Mouse (Mus musculus) neural tube, embryonic 15.5 days (tissue): Measurements from ENCODE around the gene Egfem1. TPM values are rescaled to one million over a fixed set of nuclear protein-coding genes. Genes with fewer than 3 reads are reported as not detected.

Experiments
- ATAC-seq: fragments of 200-750 bp; cut with Nextera tagmentation; 2 replicates; pipeline ENCODE4 v1.8.0; 2017; ENCODE audit warnings: mild to moderate bottlenecking, moderate TSS enrichment, moderate library complexity; ENCODE audit not compliant: low FRiP score
- H3K27ac ChIP-seq: fragments of 300-500 bp; sonication (generic); replicated peaks from 2 replicates; pipeline ENCODE4 v1.5.1; 2015; ENCODE audit warnings: mild to moderate bottlenecking, inconsistent platforms
- H3K27me3 ChIP-seq: fragments of 300-500 bp; sonication (generic); replicated peaks from 2 replicates; pipeline ENCODE4 v1.6.1; 2015; ENCODE audit warnings: inconsistent platforms
- H3K36me3 ChIP-seq: fragments of 300-500 bp; sonication (generic); 2 replicates; pipeline ENCODE4 v1.6.1; 2015; ENCODE audit warnings: inconsistent platforms
- H3K4me1 ChIP-seq: fragments of 300-500 bp; sonication (generic); 2 replicates; pipeline ENCODE4 v1.6.1; 2015; ENCODE audit warnings: inconsistent platforms
- H3K4me2 ChIP-seq: fragments of 300-500 bp; sonication (generic); 2 replicates; pipeline ENCODE4 v1.6.1; 2015; ENCODE audit warnings: inconsistent platforms, mild to moderate bottlenecking, moderate library complexity
- H3K4me3 ChIP-seq: fragments of 300-500 bp; sonication (generic); replicated peaks from 2 replicates; pipeline ENCODE4 v1.5.1; 2015; ENCODE audit warnings: mild to moderate bottlenecking, inconsistent platforms
- H3K9ac ChIP-seq: fragments of 300-500 bp; sonication (generic); replicated peaks from 2 replicates; pipeline ENCODE4 v1.6.1; 2015; ENCODE audit warnings: mild to moderate bottlenecking, inconsistent platforms
- H3K9me3 ChIP-seq: fragments of 300-500 bp; sonication (generic); replicated peaks from 2 replicates; pipeline ENCODE4 v1.6.1; 2016; ENCODE audit warnings: inconsistent platforms
- WGBS: fragments of 180-500 bp; shearing (Covaris S2); methylation state at CpG from one replicate; pipeline ENCODE4 v1.1.7; 2015; ENCODE audit warnings: mixed read lengths; 5-methylcytosine and 5-hydroxymethylcytosine counted together
- polyA plus RNA-seq: library from polyadenylated mRNA; unstranded; fragments of >200 nt; fragmentation: Nextera tagmentation; extraction: Ambion mirVana; gene quantifications from 2 replicates; pipeline ENCODE4 v1.2.1, GENCODE M21; 2015

Egfem1 gene
- polyA plus RNA-seq, 1 experiment from 2014 or later = 5.1 TPM

- Histone ChIP-seq H3K4me2 (no peak overlapping the region), H3K9ac (no peak overlapping the region), H3K4me3 (no peak overlapping the region), H3K27me3 (no peaks in the 10 kb centered on the region), H3K4me1 (no peaks in the 10 kb centered on the region), H3K36me3 (no peaks in the 10 kb centered on the region), H3K9me3 (no peaks in the 10 kb centered on the region), H3K27ac (no peak overlapping the region)
- ATAC-seq = no peak
- 80% methylated on average over 8 of the region's 8 CpGs for WGBS
These were observed 118.8 kb downstream of the Egfem1 start for GRCm38 (mm10) chr3:29200601-29201000.

- 91% methylated on average over 6 of the region's 6 CpGs for WGBS
- Histone ChIP-seq H3K9me3 (no peaks in the 10 kb centered on the region), H3K4me3 (no peak overlapping the region), H3K36me3 (no peaks in the 10 kb centered on the region), H3K9ac (no peak overlapping the region), H3K4me2 (no peak overlapping the region), H3K27ac (no peak overlapping the region), H3K4me1 (no peaks in the 10 kb centered on the region), H3K27me3 (no peaks in the 10 kb centered on the region)
- no peak for ATAC-seq
These were observed 120.7 kb downstream of the Egfem1 start for GRCm38 (mm10) chr3:29202536-29202935.

- Histone ChIP-seq H3K9me3 (no peaks in the 10 kb centered on the region), H3K4me1 (no peaks in the 10 kb centered on the region), H3K27ac (no peak overlapping the region), H3K4me2 (no peak overlapping the region), H3K4me3 (no peak overlapping the region), H3K27me3 (no peaks in the 10 kb centered on the region), H3K9ac (no peak overlapping the region), H3K36me3 (no peaks in the 10 kb centered on the region)
- no peak for ATAC-seq
- WGBS = 94% methylated on average over 2 of the region's 2 CpGs
These were observed 140.6 kb downstream of the Egfem1 start for GRCm38 (mm10) chr3:29222414-29222813.

- H3K9ac ChIP-seq = no peak overlapping the region
- H3K27ac ChIP-seq = no peak overlapping the region
- no peak overlapping the region for H3K4me2 ChIP-seq
- WGBS = 64% methylated on average over 2 of the region's 2 CpGs
- no peak for ATAC-seq
- H3K36me3 ChIP-seq = no peaks in the 10 kb centered on the region
- H3K27me3 ChIP-seq = no peaks in the 10 kb centered on the region
- H3K4me3 ChIP-seq = no peak overlapping the region
- H3K9me3 ChIP-seq = no peaks in the 10 kb centered on the region
- no peaks in the 10 kb centered on the region for H3K4me1 ChIP-seq
These were observed 147.9 kb downstream of the Egfem1 start for GRCm38 (mm10) chr3:29229712-29230111.

GRCm38 (mm10) chr3:29235477-29235876, 153.7 kb downstream of the Egfem1 start:
- 21% methylated on average over 4 of the region's 4 CpGs for WGBS
- Histone ChIP-seq H3K4me3 (no peak overlapping the region), H3K4me2 (no peak overlapping the region), H3K9me3 (no peaks in the 10 kb centered on the region), H3K4me1 (no peaks in the 10 kb centered on the region), H3K9ac (no peak overlapping the region), H3K36me3 (no peaks in the 10 kb centered on the region), H3K27ac (no peak overlapping the region), H3K27me3 (no peaks in the 10 kb centered on the region)
- peak; percentile 75 for ATAC-seq

- WGBS = 53% methylated on average over 5 of the region's 5 CpGs
- Histone ChIP-seq H3K27me3 (no peaks in the 10 kb centered on the region), H3K27ac (no peak overlapping the region), H3K4me2 (no peak overlapping the region), H3K36me3 (no peaks in the 10 kb centered on the region), H3K4me1 (no peaks in the 10 kb centered on the region), H3K9me3 (no peaks in the 10 kb centered on the region), H3K9ac (no peak overlapping the region), H3K4me3 (no peak overlapping the region)
- ATAC-seq = peak; percentile 53
These were observed 154.7 kb downstream of the Egfem1 start for GRCm38 (mm10) chr3:29236517-29236916.

GRCm38 (mm10) chr3:29243600-29243999, 161.8 kb downstream of the Egfem1 start:
- H3K9ac ChIP-seq = no peak overlapping the region
- H3K4me1 ChIP-seq = no peaks in the 10 kb centered on the region
- H3K27ac ChIP-seq = no peak overlapping the region
- no peaks in the 10 kb centered on the region for H3K36me3 ChIP-seq
- no peak overlapping the region for H3K4me2 ChIP-seq
- H3K9me3 ChIP-seq = no peaks in the 10 kb centered on the region
- no peak overlapping the region for H3K4me3 ChIP-seq
- 35% methylated on average over 3 of the region's 3 CpGs for WGBS
- no peaks in the 10 kb centered on the region for H3K27me3 ChIP-seq
- ATAC-seq = no peak

- no peak for ATAC-seq
- H3K27me3 ChIP-seq = no peaks in the 10 kb centered on the region
- no peak overlapping the region for H3K4me2 ChIP-seq
- no peaks in the 10 kb centered on the region for H3K36me3 ChIP-seq
- H3K4me1 ChIP-seq = peaks cover 4% of the 10 kb centered on the region; the same call in 1 of the 2 replicates
- H3K9me3 ChIP-seq = no peaks in the 10 kb centered on the region
- H3K27ac ChIP-seq = no peak overlapping the region
- no peak overlapping the region for H3K9ac ChIP-seq
- H3K4me3 ChIP-seq = no peak overlapping the region
- 43% methylated on average over 4 of the region's 4 CpGs for WGBS
These were observed 209.8 kb downstream of the Egfem1 start for GRCm38 (mm10) chr3:29291633-29292032.

- Histone ChIP-seq H3K9me3 (no peaks in the 10 kb centered on the region), H3K4me2 (no peak overlapping the region), H3K9ac (no peak overlapping the region), H3K4me3 (no peak overlapping the region), H3K27me3 (no peaks in the 10 kb centered on the region), H3K4me1 (peaks cover 4% of the 10 kb centered on the region; the same call in 1 of the 2 replicates), H3K36me3 (no peaks in the 10 kb centered on the region), H3K27ac (no peak overlapping the region)
- 14% methylated on average over 3 of the region's 3 CpGs for WGBS
- ATAC-seq = no peak
These were observed 210.4 kb downstream of the Egfem1 start for GRCm38 (mm10) chr3:29292251-29292650.

- 16% methylated on average over 4 of the region's 4 CpGs for WGBS
- Histone ChIP-seq H3K4me3 (no peak overlapping the region), H3K4me2 (no peak overlapping the region), H3K27me3 (no peaks in the 10 kb centered on the region), H3K27ac (no peak overlapping the region), H3K9me3 (no peaks in the 10 kb centered on the region), H3K9ac (no peak overlapping the region), H3K4me1 (peaks cover 4% of the 10 kb centered on the region; the same call in 1 of the 2 replicates), H3K36me3 (no peaks in the 10 kb centered on the region)
- ATAC-seq = no peak
These were observed 211.4 kb downstream of the Egfem1 start for GRCm38 (mm10) chr3:29293230-29293629.

- 62% methylated on average over 3 of the region's 3 CpGs for WGBS
- Histone ChIP-seq H3K9ac (no peak overlapping the region), H3K36me3 (no peaks in the 10 kb centered on the region), H3K4me1 (no peaks in the 10 kb centered on the region), H3K4me3 (no peak overlapping the region), H3K4me2 (no peak overlapping the region), H3K27ac (no peak overlapping the region), H3K27me3 (no peaks in the 10 kb centered on the region), H3K9me3 (no peaks in the 10 kb centered on the region)
- ATAC-seq = no peak
These were observed 260.5 kb downstream of the Egfem1 start for GRCm38 (mm10) chr3:29342223-29342791.

GRCm38 (mm10) chr3:29345805-29346204, 264.0 kb downstream of the Egfem1 start:
- no peak; the same call in 1 of the 2 replicates for ATAC-seq
- H3K36me3 ChIP-seq = no peaks in the 10 kb centered on the region
- H3K9me3 ChIP-seq = no peaks in the 10 kb centered on the region
- no peak overlapping the region for H3K9ac ChIP-seq
- H3K27ac ChIP-seq = no peak overlapping the region
- WGBS = 80% methylated on average over 3 of the region's 3 CpGs
- H3K4me1 ChIP-seq = no peaks in the 10 kb centered on the region
- no peaks in the 10 kb centered on the region for H3K27me3 ChIP-seq
- H3K4me3 ChIP-seq = no peak overlapping the region
- H3K4me2 ChIP-seq = no peak overlapping the region
